Mouse (Mus musculus): ENCODE data around the gene Ganc.

DNA sequence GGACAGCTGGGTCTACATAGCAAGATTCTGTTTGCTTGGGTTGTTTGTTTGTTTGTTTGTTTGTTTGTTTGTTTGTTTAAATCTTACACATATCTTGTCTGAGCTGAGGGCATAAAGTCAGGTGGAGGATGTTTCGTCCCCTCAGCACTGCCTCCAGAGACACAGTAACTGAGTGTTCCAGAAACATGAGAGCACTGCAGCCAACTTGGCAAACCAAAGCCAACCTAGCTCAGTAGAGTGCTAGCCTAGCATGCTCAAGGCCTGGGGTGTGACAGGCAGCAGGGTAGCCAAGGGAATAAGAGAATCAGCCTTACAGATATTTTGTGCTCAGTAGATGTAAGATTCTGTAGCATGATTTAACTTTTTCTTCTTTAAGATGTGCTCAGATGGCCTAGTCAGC, 40.8 kb downstream of the Ganc start:
- TF ChIP-seq CTCF (IDR thresholded peaks at IDR 0.05; ENCODE audit: low read depth, low read length) (no peak), POLR2AphosphoS5 (IDR thresholded peaks at IDR 0.05; ENCODE audit: insufficient replicate concordance, low read depth, low read length) (no peak), GATA2 (IDR thresholded peaks at IDR 0.05; ENCODE audit: borderline replicate concordance, low read depth, low read length) (no peak)
